Mouse (Mus musculus) lung, adult 18-20 months (tissue): Measurements from ENCODE around the gene Xdh.
A peak's percentile ranks its signal among the peaks of the same experiment; 100 is the strongest.

Source experiments
- DNase-seq, 2 experiments: peaks; one replicate each; pipeline ENCODE4 v3.0.0; 2022; ENCODE audit warnings: mixed read lengths in 2 of 2

Gene Xdh

GRCm38 (mm10) chr17:73942268-73942962 lies 7.6 kb downstream of the Xdh start:
- no peak for DNase-seq

- DNase-seq: no peak
These were observed 8.2 kb downstream of the Xdh start for GRCm38 (mm10) chr17:73941816-73942215.

GRCm38 (mm10) chr17:73937073-73937472 lies 12.9 kb downstream of the Xdh start:
- DNase-seq: peak in 1 of 2 experiments; percentile 32

- no peak for DNase-seq
These were observed 14.8 kb downstream of the Xdh start for GRCm38 (mm10) chr17:73935163-73935562.

GRCm38 (mm10) chr17:73934281-73934680 lies 15.7 kb downstream of the Xdh start:
- no peak for DNase-seq

GRCm38 (mm10) chr17:73933616-73934015 lies 16.4 kb downstream of the Xdh start:
- no peak for DNase-seq

- DNase-seq: no peak
These were observed 17.4 kb downstream of the Xdh start for GRCm38 (mm10) chr17:73932497-73933059.

GRCm38 (mm10) chr17:73919520-73919919 lies 30.5 kb downstream of the Xdh start:
- DNase-seq: no peak

- no peak for DNase-seq
These were observed 31.0 kb downstream of the Xdh start for GRCm38 (mm10) chr17:73918944-73919381.

GRCm38 (mm10) chr17:73918138-73918537 lies 31.9 kb downstream of the Xdh start:
- no peak for DNase-seq

- DNase-seq: no peak
These were observed 32.3 kb downstream of the Xdh start for GRCm38 (mm10) chr17:73917713-73918112.

- DNase-seq: no peak
These were observed 35.3 kb downstream of the Xdh start for GRCm38 (mm10) chr17:73914730-73915129.

GRCm38 (mm10) chr17:73906076-73906475 lies 43.9 kb downstream of the Xdh start:
- DNase-seq: no peak

GRCm38 (mm10) chr17:73905043-73905750 lies 44.8 kb downstream of the Xdh start:
- no peak for DNase-seq

GRCm38 (mm10) chr17:73903121-73903520 lies 46.9 kb downstream of the Xdh start:
- no peak for DNase-seq

GRCm38 (mm10) chr17:73902234-73902636 lies 47.8 kb downstream of the Xdh start:
- DNase-seq: no peak

GRCm38 (mm10) chr17:73894399-73894798 lies 55.6 kb downstream of the Xdh start:
- no peak for DNase-seq

GRCm38 (mm10) chr17:73893822-73894221 lies 56.2 kb downstream of the Xdh start:
- no peak for DNase-seq

- DNase-seq: no peak
These were observed 56.8 kb downstream of the Xdh start for GRCm38 (mm10) chr17:73893207-73893606.

- no peak for DNase-seq
These were observed 58.4 kb downstream of the Xdh start for GRCm38 (mm10) chr17:73891590-73891989.

- DNase-seq: peak in 1 of 2 experiments; percentile 17
These were observed 63.8 kb downstream of the Xdh start for GRCm38 (mm10) chr17:73886071-73886785.

- peak in 1 of 2 experiments; percentile 30 for DNase-seq
These were observed 66.7 kb downstream of the Xdh start for GRCm38 (mm10) chr17:73883332-73883731.

GRCm38 (mm10) chr17:73882194-73882593 lies 67.8 kb downstream of the Xdh start:
- peak; percentile 63 to 71 for DNase-seq
